Comparison of ENCODE assay signal across 23 mouse cellular contexts in genomic region chr12:60344437-60344836, GRCm38 (mm10).
DNase-seq lines count a peak whose midpoint lies in the region; TF ChIP-seq lines count a peak whose summit lies in the region.
"Had no signal": no experiment of that assay in that cellular context is flagged by ENCODE, and none has a peak within 500 bp of the region (broad histone marks: within the 10 kb centered on the region; RNA-seq: fewer than 3 reads in every experiment).

No protein-coding gene starts in this region.

- H3ac ChIP-seq in C2C12 (ENCODE audit: control insufficient read depth, insufficient read length, low read depth) = no peak overlapping the region
- H3ac ChIP-seq in myocyte (ENCODE audit: control insufficient read depth, insufficient read length) = no peak overlapping the region

- H3K4me2 ChIP-seq in myocyte (ENCODE audit: low read depth) = no peak overlapping the region

- WGBS in lung, adult 2 months = 91% methylated on average over 1 of the region's 1 CpGs

- H3K27me3 ChIP-seq in C2C12 (ENCODE audit: control insufficient read depth, insufficient read depth, insufficient read length) (no peaks in the 10 kb centered on the region), myocyte (ENCODE audit: control insufficient read depth, insufficient read depth, insufficient read length) (no peaks in the 10 kb centered on the region)
- H3K27me3 ChIP-seq: CH12.LX, Patski had no signal

- TF ChIP-seq CTCF in C2C12 (IDR thresholded peaks at IDR 0.05; ENCODE audit: control insufficient read depth, insufficient read depth, insufficient read length) = no peak
- no peak for TF ChIP-seq CTCF in lung, adult 2 months (IDR thresholded peaks at IDR 0.05; ENCODE audit: insufficient read depth, low read length)

- no peaks in the 10 kb centered on the region for H3K79me3 ChIP-seq in C2C12 (ENCODE audit: low read depth)

- DNase-seq in 3T3-L1 (ENCODE audit: low read depth, low spot score) (peak; percentile 35), 416B (ENCODE audit: low read depth) (peak; percentile 83)
- DNase-seq in gastrocnemius, adult 8-10 months (ENCODE audit: low spot score in 2 of 2) = no peak
- no peak for DNase-seq in lung, adult 2 months
- DNase-seq in heart, adult 9 months (ENCODE audit: low spot score in 2 of 2) = no peak
- DNase-seq in layer of hippocampus, adult 18-20 months (ENCODE audit: low spot score in 2 of 2) = no peak
- DNase-seq: adrenal gland, adult 2 months; adrenal gland, adult 8-10 months; adrenal gland, postnatal 10 days; adrenal gland, postnatal 14 days; adrenal gland, postnatal 25 days; adrenal gland, postnatal 36 days; B cell, adult 2 months; cerebellum, adult 11 months; cerebellum, adult 11-12 months; cerebellum, adult 18-20 months; cerebellum, adult 2 months; cerebellum, adult 8-10 months had no signal

- H3K4me1 ChIP-seq in lung, adult 2 months (ENCODE audit: control insufficient read depth, insufficient read depth, low read length) = no peaks in the 10 kb centered on the region

- H3K36me3 ChIP-seq in C2C12 (ENCODE audit: control insufficient read depth, insufficient read depth) (no peaks in the 10 kb centered on the region), myocyte (ENCODE audit: control insufficient read depth, insufficient read depth) (no peaks in the 10 kb centered on the region)
- H3K36me3 ChIP-seq: G1E had no signal

- TF ChIP-seq POLR2A in myocyte (IDR thresholded peaks at IDR 0.05; ENCODE audit: insufficient read length, low read depth) = no peak
- no peak for TF ChIP-seq POLR2A in lung, adult 2 months (IDR thresholded peaks at IDR 0.05; ENCODE audit: borderline replicate concordance, extremely low read depth, low read depth, low read length)

- H3K79me2 ChIP-seq in C2C12 (ENCODE audit: control insufficient read depth, insufficient read depth) (no peaks in the 10 kb centered on the region), myocyte (ENCODE audit: control insufficient read depth, insufficient read depth) (no peaks in the 10 kb centered on the region)

- no peak overlapping the region for H3K4me3 ChIP-seq in C2C12 (ENCODE audit: insufficient read depth, poor library complexity, severe bottlenecking)
- no peak overlapping the region for H3K4me3 ChIP-seq in myocyte
- H3K4me3 ChIP-seq in lung, adult 2 months (replicated peaks; ENCODE audit: extremely low read depth, low read depth, low read length) = no peak overlapping the region

TF ChIP-seq in C2C12, 6 proteins besides CTCF, POLR2A, EP300 and RAD21:
- TF ChIP-seq FOSL1 (IDR thresholded peaks at IDR 0.05; ENCODE audit: insufficient read depth, low read length, poor library complexity, severe bottlenecking) = no peak
- TF ChIP-seq CEBPB (IDR thresholded peaks at IDR 0.05; ENCODE audit: low read depth) = peak; percentile 67
- TF ChIP-seq MYOD1 (IDR thresholded peaks at IDR 0.05; ENCODE audit: control insufficient read depth, insufficient read length, low read depth) = no peak
- no peak for TF ChIP-seq MYOG (IDR thresholded peaks at IDR 0.05; ENCODE audit: control insufficient read depth, extremely low read depth, insufficient read length)
- no peak for TF ChIP-seq MAX (IDR thresholded peaks at IDR 0.05)
- TF ChIP-seq USF1 (IDR thresholded peaks at IDR 0.05; ENCODE audit: low read depth) = no peak

TF ChIP-seq in myocyte, 11 proteins besides CTCF, POLR2A, EP300 and RAD21:
- peak; percentile 60; the same call in 1 of the 2 replicates for TF ChIP-seq CEBPB (IDR thresholded peaks at IDR 0.05; ENCODE audit: insufficient read depth, poor library complexity, severe bottlenecking)
- no peak for TF ChIP-seq TCF12 (IDR thresholded peaks at IDR 0.05; ENCODE audit: insufficient read depth, poor library complexity, severe bottlenecking)

Comparison
In these comparisons a context has a peak if more than half of its experiments do, and no peak if none do; other contexts are left out.
1. DNase-seq: peak in 3T3-L1 (single experiment) and 416B (single experiment); none in gastrocnemius, adult 8-10 months (0 of 2), lung, adult 2 months (single experiment), heart, adult 9 months (0 of 2) and layer of hippocampus, adult 18-20 months (0 of 2).